Mouse (Mus musculus) embryonic facial prominence, embryonic 12.5 days (tissue): Measurements from ENCODE around the gene Sae1. TPM values are rescaled to one million over a fixed set of nuclear protein-coding genes. Genes with fewer than 3 reads are reported as not detected.

Experiments
- ATAC-seq: fragments of 200-750 bp; cut with Nextera tagmentation; 2 replicates; pipeline ENCODE4 v1.8.0; 2017; ENCODE audit not compliant: insufficient number of reproducible peaks, insufficient read depth, low FRiP score, low TSS enrichment
- H3K27ac ChIP-seq: fragments of 300-500 bp; sonication (generic); 2 replicates; pipeline ENCODE4 v1.5.1; 2016; ENCODE audit warnings: mild to moderate bottlenecking
- H3K27me3 ChIP-seq: fragments of 300-500 bp; sonication (generic); 2 replicates; pipeline ENCODE4 v1.6.1; 2016; ENCODE audit warnings: mild to moderate bottlenecking, moderate library complexity
- H3K36me3 ChIP-seq: fragments of 300-500 bp; sonication (generic); 2 replicates; pipeline ENCODE4 v1.6.1; 2016; ENCODE audit warnings: mild to moderate bottlenecking
- H3K4me1 ChIP-seq: fragments of 300-500 bp; sonication (generic); 2 replicates; pipeline ENCODE4 v1.6.1; 2016
- H3K4me2 ChIP-seq: fragments of 300-500 bp; sonication (generic); replicated peaks from 2 replicates; pipeline ENCODE4 v1.6.1; 2016; ENCODE audit warnings: mild to moderate bottlenecking, moderate library complexity
- H3K4me3 ChIP-seq: fragments of 300-500 bp; sonication (generic); 2 replicates; pipeline ENCODE4 v1.5.1; 2016; ENCODE audit warnings: mild to moderate bottlenecking
- H3K9ac ChIP-seq: fragments of 300-500 bp; sonication (generic); 2 replicates; pipeline ENCODE4 v1.6.1; 2016; ENCODE audit warnings: mild to moderate bottlenecking, moderate library complexity
- H3K9me3 ChIP-seq: fragments of 300-500 bp; sonication (generic); 2 replicates; pipeline ENCODE4 v1.6.1; 2016; ENCODE audit warnings: mild to moderate bottlenecking, moderate library complexity
- WGBS: fragments of 180-500 bp; shearing (Covaris S2); methylation state at CpG from one replicate; pipeline ENCODE4 v1.1.7; 2016; 5-methylcytosine and 5-hydroxymethylcytosine counted together
- polyA plus RNA-seq: library from polyadenylated mRNA; unstranded; fragments of >200 nt; fragmentation: Nextera tagmentation; extraction: Ambion mirVana; gene quantifications from 2 replicates; pipeline ENCODE4 v1.2.1, GENCODE M21; 2016

Gene Sae1
- 386 and 405 TPM in 2 replicates for polyA plus RNA-seq

DNA sequence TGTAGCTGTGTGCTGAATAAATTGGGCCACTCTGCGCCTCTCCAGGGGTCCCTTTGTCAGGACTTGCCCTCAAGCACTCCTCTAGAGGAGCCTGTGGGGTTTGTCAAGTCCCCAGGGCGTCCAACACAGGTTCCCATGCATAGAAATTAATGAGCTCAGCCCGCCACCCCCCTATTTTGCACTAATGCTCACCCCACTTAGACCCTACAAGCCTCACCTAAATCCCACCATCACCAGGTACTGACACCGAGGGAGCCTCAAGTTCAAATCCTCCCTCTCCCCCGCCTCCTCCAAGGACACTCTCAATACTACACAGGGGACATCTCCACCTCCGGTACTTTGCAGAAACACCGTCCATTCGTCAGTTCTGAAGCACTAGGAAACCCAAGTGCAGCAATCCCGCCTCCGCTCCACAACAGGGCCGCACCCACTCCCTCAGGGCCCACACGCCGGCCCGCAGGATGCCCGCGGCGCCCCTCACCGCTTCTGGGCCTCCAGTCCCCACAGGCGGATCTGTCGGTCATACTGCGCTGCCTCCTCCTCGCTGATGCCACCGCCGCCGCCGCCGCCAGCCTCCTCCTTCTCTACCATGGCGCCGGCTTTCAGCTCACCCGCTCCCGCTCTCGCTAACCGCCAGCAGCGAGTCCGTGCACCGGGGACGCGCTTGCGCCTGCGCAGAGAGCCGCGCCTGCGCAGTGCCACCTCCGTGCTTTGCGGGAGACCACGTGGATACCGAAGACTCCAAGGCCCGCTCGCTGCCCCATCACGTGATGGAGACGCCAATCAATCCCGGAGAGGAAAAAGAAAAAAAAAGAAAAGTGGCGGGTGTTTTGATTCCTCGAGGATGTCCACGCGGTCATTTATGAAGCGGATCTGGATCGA lies at the start of gene Sae1:
Gene Sae1 (minus strand): TSS at position 647 of the 882 bp plus-strand sequence.
- Histone ChIP-seq H3K4me2 (peak within 1 kb of the TSS; percentile 93), H3K27ac (peak within 1 kb of the TSS; percentile 85), H3K9ac (peak within 1 kb of the TSS; percentile 91), H3K9me3 (no peaks in the 10 kb centered on the region), H3K4me1 (peaks cover 20% of the 10 kb centered on the region), H3K4me3 (peak within 1 kb of the TSS; percentile 89), H3K27me3 (no peaks in the 10 kb centered on the region), H3K36me3 (0 out of 2 replicates have a peak, but pooled peaks cover 4% of the 10 kb centered on the region)
- WGBS = under 1% methylated on average over 58 of the region's 58 CpGs
- ATAC-seq = peak; percentile 87

DNA sequence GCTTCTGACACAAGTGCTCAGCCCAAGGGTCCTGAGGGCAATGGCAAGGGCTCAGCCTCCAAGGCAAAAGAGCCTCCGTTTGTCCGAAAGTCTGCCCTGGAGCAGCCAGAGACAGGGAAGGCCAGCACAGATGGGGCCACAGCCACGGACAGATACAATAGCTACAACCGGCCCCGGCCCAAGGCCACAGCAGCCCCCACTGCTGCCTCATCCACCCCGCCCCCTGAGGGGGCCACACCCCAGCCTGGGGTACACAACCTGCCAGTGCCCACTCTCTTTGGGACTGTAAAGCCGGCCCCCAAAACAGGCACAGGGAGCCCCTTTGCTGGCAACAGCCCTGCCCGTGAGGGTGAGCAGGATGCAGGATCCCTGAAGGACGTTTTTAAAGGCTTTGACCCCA lies 47.5 kb upstream of the Sae1 start:
- Histone ChIP-seq H3K27me3 (no peaks in the 10 kb centered on the region), H3K4me1 (no peaks in the 10 kb centered on the region), H3K4me2 (no peak overlapping the region), H3K36me3 (peaks cover 69% of the 10 kb centered on the region), H3K9ac (no peak overlapping the region), H3K4me3 (no peak overlapping the region), H3K9me3 (no peaks in the 10 kb centered on the region), H3K27ac (no peak overlapping the region)
- ATAC-seq = no peak
- 85% methylated on average over 9 of the region's 9 CpGs for WGBS

DNA sequence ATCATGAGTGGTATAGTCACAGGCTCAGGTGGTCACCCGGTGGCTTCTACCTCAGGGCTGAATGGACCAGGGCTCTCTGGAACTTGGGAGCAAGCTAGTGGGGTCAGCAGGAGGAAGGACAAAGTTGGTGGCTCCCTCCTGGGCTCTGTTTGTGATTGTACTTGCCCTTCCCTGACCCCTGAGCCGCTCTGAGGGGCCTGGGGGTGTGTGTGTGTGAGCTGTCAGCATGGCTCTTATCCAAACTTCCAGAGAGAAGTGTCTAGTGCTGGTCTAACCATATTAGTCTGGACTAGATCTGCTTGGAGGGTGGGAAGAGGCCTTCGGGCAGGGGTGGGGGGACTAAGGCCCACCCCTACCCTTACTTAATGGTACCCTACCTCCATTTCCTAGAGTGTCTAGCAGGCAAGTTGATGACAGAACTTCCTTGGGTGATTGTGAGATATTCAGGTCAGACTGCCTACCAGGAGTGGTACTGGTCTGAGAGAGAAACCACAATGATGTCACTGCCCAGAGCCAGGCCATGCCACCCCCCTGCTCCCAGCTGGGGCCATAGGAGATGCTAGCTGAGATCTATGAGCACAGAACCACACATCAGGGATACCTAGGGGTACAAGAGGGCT lies 45.9 kb upstream of the Sae1 start:
- no peak for ATAC-seq
- Histone ChIP-seq H3K27ac (no peak overlapping the region), H3K36me3 (peaks cover 85% of the 10 kb centered on the region), H3K9me3 (no peaks in the 10 kb centered on the region), H3K27me3 (no peaks in the 10 kb centered on the region), H3K4me1 (no peaks in the 10 kb centered on the region), H3K4me3 (no peak overlapping the region), H3K4me2 (no peak overlapping the region), H3K9ac (no peak overlapping the region)
- 77% methylated on average over 3 of the region's 3 CpGs for WGBS

DNA sequence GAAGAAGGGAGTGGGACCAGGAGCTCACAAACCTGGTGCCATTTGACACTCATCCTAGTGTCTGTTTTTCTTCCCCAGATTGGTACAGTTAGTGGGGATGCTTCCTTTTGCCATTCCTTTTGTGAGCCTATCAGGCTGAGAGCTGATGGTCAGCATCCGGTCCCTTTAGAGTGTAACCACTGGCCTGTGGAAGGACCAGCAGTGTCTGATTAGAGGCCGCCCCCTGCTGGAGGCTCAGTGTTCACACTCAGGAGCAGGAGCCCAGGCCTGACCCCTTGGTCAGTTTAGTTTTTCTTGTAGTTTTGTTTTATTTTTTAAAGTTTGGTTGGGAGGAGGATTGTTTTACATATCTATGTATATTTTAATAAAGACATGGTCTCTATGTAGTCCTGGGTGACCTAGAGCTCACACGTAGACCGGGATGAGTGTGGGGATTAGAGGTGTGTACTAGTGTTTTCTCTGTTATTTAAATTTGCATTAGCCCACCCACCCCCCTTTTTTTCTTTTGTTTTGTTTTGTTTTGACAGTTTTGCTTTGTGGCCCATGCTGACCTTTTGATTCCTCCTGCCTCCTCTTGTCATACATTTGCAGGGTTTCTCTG lies 38.6 kb upstream of the Sae1 start:
- Histone ChIP-seq H3K9me3 (no peaks in the 10 kb centered on the region), H3K9ac (no peak overlapping the region), H3K27me3 (no peaks in the 10 kb centered on the region), H3K4me1 (no peaks in the 10 kb centered on the region), H3K4me3 (no peak overlapping the region), H3K36me3 (peaks cover 96% of the 10 kb centered on the region), H3K27ac (no peak overlapping the region), H3K4me2 (no peak overlapping the region)
- ATAC-seq = no peak
- WGBS = 59% methylated on average over 4 of the region's 4 CpGs

DNA sequence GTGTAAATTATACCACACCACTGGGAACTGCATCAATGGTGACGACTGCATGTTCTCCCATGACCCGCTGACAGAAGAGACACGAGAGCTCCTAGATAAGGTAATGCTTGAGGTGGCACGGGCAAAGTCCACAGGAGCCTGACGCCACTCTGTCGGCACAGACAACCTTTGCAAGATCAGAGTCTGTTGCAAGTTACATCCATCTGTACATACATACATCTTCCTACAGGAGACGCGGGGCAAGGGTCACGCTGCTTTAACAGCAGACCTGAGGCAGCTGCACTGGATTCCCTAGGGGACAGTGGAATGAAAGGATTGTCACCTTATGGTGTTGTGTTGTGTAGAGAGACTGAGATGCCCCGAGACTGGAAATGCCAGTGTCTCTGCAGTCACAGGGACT lies 38.1 kb upstream of the Sae1 start:
- ATAC-seq = no peak
- no peak overlapping the region for H3K9ac ChIP-seq
- no peaks in the 10 kb centered on the region for H3K9me3 ChIP-seq
- H3K27me3 ChIP-seq = no peaks in the 10 kb centered on the region
- peaks cover 96% of the 10 kb centered on the region for H3K36me3 ChIP-seq
- H3K4me1 ChIP-seq = no peaks in the 10 kb centered on the region
- no peak overlapping the region for H3K4me2 ChIP-seq
- no peak overlapping the region for H3K27ac ChIP-seq
- no peak overlapping the region for H3K4me3 ChIP-seq
- 85% methylated on average over 10 of the region's 10 CpGs for WGBS

DNA sequence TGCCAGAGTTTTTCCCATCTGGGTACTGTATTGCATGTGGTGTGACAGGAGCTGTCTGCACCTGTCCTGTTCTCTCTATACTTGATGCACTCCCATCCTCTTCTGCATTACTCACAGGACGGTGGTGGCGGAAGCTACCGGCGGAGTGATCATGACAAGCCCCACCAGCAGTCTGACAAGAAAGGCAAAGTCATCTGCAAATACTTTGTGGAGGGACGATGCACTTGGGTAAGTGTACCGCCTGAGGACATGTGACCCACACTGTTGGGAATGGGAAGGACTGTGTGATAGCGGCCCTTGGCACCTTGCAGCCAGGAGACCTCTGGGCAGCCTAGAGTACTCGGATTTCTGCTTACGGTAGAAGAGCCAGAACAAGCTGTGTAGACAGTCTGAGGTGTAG lies 36.1 kb upstream of the Sae1 start:
- no peaks in the 10 kb centered on the region for H3K27me3 ChIP-seq

DNA sequence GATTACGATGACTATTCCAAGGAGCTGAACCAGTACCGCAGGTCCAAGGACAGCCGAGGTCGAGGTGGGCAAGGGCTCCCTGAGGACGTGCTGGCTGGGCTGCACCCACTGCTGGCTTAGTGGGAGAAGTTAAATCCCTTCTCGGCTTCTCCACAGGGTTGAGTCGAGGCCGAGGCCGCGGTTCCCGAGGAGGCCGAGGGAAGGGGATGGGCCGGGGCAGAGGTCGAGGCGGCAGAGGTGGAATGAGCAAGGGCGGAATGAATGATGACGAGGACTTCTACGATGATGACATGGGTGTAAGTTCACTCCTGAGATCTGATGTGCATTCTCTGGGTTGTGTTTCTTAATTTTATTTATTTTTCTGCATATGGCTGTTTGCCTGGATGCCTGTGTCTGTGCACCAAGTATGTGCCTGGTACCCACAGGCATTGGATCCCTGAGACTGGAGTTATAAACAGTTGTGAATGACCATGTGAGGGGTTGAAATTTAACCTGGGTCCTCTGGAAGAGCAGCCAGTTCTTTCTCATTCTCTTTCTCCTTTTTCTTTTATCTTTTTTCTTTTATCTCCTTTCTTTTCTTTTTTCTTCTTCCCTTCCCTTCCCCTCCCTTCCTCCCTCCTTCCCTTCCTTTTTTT lies 34.7 kb upstream of the Sae1 start:
- Histone ChIP-seq H3K27me3 (no peaks in the 10 kb centered on the region), H3K4me2 (no peak overlapping the region), H3K36me3 (peaks cover 94% of the 10 kb centered on the region), H3K27ac (no peak overlapping the region), H3K9me3 (no peaks in the 10 kb centered on the region), H3K4me1 (no peaks in the 10 kb centered on the region), H3K9ac (no peak overlapping the region), H3K4me3 (no peak overlapping the region)
- WGBS = 90% methylated on average over 18 of the region's 18 CpGs
- ATAC-seq = no peak

More for the DNA sequence above, 36.1 kb upstream of the Sae1 start:
- no peaks in the 10 kb centered on the region for H3K4me1 ChIP-seq
- 90% methylated on average over 9 of the region's 9 CpGs for WGBS
- H3K36me3 ChIP-seq = peaks cover 96% of the 10 kb centered on the region
- ATAC-seq = no peak
- no peak overlapping the region for H3K27ac ChIP-seq
- H3K9me3 ChIP-seq = no peaks in the 10 kb centered on the region
- H3K9ac ChIP-seq = no peak overlapping the region
- H3K4me2 ChIP-seq = no peak overlapping the region
- no peak overlapping the region for H3K4me3 ChIP-seq

DNA sequence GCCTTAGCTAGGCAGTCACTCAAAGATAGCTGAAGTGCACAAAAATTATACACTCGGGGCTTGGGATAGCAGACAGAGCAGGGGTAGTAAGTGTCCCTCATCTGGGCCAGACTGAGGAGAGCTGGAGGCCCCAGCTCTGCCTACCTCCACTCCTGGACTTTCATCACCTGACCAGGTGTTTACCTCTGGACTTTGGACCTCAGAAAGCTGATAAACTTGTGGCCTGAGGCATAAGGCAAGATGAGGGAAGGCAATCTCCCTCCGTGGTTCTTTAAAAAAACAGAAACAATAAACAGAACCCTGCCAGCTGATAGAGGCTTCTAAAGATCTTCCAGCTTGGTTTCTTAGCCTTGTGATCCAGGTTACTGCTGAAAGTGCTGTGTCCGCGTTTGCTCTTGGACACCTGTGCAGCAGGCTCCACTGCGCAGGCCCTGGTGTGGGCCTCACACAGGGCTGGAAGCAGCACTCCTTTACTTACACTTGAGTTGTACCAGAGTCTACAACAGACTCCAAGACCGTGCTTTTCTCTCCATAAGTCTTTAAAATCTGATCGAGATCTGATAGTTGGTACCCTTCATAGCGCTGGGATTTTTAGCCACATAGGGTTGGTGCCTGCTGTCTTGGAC lies 33.0 kb upstream of the Sae1 start:
- Histone ChIP-seq H3K27me3 (no peaks in the 10 kb centered on the region), H3K4me3 (no peak overlapping the region), H3K9ac (no peak overlapping the region), H3K27ac (no peak overlapping the region), H3K4me1 (no peaks in the 10 kb centered on the region), H3K36me3 (peaks cover 88% of the 10 kb centered on the region), H3K4me2 (no peak overlapping the region), H3K9me3 (no peaks in the 10 kb centered on the region)
- 93% methylated on average over 8 of the region's 8 CpGs for WGBS
- no peak for ATAC-seq

DNA sequence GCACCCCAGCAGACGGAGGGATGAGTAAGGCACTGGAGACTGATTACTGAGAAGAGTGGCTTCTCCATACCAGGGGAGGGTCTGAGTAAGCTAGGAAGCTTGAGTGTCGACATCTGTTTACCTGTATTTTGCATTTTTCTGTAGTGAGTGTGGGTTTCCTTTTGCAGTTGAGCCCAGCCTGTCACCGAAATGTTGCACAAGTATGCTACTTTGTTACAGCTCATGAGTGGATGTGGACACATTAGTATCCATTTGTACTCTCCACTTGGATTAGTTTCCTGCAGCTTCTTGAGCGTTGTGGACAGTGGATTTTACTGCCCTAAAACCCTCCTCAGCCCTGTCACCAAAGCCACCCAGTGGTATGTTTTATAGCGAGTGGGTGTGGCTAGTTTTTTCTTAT lies 31.1 kb upstream of the Sae1 start:
- 90% methylated on average over 5 of the region's 5 CpGs for WGBS
- Histone ChIP-seq H3K4me3 (no peak overlapping the region), H3K27me3 (no peaks in the 10 kb centered on the region), H3K4me1 (no peaks in the 10 kb centered on the region), H3K27ac (no peak overlapping the region), H3K9ac (no peak overlapping the region), H3K4me2 (no peak overlapping the region), H3K9me3 (no peaks in the 10 kb centered on the region), H3K36me3 (peaks cover 81% of the 10 kb centered on the region)
- ATAC-seq = no peak

DNA sequence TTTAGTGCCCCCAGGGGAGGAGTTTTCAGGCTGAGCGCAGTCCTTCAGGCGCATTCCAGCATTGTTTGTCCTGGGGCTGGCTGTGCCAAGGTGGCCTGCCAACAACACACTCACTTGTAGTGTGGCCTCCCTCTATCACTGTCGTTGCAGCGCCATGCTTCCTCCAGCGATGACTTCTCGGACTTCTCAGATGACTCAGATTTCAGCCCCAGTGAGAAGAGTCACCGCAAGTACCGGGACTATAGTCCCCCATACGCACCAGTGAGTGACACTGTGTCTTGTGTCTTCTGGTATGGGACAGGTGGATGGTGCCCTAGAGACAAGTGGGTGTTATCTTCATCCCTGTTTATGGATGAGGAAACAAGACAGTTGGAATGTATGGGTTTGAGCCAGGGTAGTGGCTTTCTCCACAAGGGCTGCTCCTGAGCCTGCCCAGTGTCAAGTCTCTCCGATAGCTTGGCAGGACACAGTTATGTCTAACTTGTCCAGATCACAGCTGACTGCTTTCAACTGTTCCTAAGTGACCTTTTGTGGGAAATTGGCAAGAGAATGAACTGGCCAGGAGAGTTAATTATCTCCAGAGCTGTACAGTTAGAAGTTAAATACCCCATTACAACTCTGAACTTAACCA lies 29.6 kb upstream of the Sae1 start:
- no peak overlapping the region for H3K4me3 ChIP-seq
- no peak overlapping the region for H3K4me2 ChIP-seq
- H3K9me3 ChIP-seq = no peaks in the 10 kb centered on the region
- H3K27ac ChIP-seq = no peak overlapping the region
- H3K27me3 ChIP-seq = no peaks in the 10 kb centered on the region
- WGBS = 91% methylated on average over 10 of the region's 10 CpGs
- H3K4me1 ChIP-seq = peaks cover 7% of the 10 kb centered on the region
- H3K36me3 ChIP-seq = peaks cover 76% of the 10 kb centered on the region
- ATAC-seq = no peak
- no peak overlapping the region for H3K9ac ChIP-seq

DNA sequence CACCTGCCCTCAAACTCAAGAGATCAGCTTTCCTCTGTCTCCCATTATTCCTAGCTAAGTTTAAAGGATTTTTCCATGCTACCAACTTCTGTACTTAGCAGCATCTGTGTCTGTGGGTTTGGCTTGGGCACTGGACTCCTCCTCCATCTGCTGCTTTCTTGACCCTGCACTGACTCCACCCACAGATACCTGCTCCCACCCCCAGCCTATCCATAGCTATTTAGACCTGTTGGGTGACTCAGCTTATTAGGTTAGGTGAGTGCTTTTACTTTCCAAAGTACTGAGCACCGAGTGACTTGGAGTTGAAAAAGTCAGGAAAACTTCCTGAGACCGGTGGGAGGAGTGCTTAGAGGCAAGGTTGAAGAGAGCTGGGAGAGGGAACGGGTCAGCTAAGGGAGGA lies 27.8 kb upstream of the Sae1 start:
- H3K4me2 ChIP-seq = no peak overlapping the region
- H3K9ac ChIP-seq = no peak overlapping the region
- H3K4me1 ChIP-seq = peaks cover 7% of the 10 kb centered on the region
- H3K4me3 ChIP-seq = no peak overlapping the region
- H3K36me3 ChIP-seq = peaks cover 73% of the 10 kb centered on the region
- 0 out of 2 replicates have a peak overlapping the region, but pooled peaks have one; percentile 3 for H3K27ac ChIP-seq
- WGBS = 87% methylated on average over 3 of the region's 3 CpGs
- no peaks in the 10 kb centered on the region for H3K27me3 ChIP-seq
- ATAC-seq = no peak
- H3K9me3 ChIP-seq = no peaks in the 10 kb centered on the region
